Mouse (Mus musculus) neural tube, embryonic 14.5 days (tissue): ENCODE data around the gene Cldnd1. TPM values are rescaled to one million over a fixed set of nuclear protein-coding genes. Genes with fewer than 3 reads are reported as not detected.

Experiments used
- ATAC-seq: fragments of 200-750 bp; cut with Nextera tagmentation; 2 replicates; pipeline ENCODE4 v1.8.0; 2017; ENCODE audit warnings: low read depth, mild to moderate bottlenecking, moderate TSS enrichment, moderate library complexity
- H3K27ac ChIP-seq: fragments of 300-500 bp; sonication (generic); 2 replicates; pipeline ENCODE4 v1.5.1; 2014; ENCODE audit warnings: low read depth, mild to moderate bottlenecking, control low read depth, low read length, moderate library complexity, mixed read lengths
- H3K27me3 ChIP-seq: fragments of 300-500 bp; sonication (generic); 2 replicates; pipeline ENCODE4 v1.6.1; 2014; ENCODE audit warnings: low read length; ENCODE audit not compliant: control insufficient read depth, insufficient read depth
- H3K36me3 ChIP-seq: fragments of 300-500 bp; sonication (generic); 2 replicates; pipeline ENCODE4 v1.6.1; 2014; ENCODE audit warnings: low read length, mixed read lengths; ENCODE audit not compliant: control insufficient read depth, insufficient read depth
- H3K4me1 ChIP-seq: fragments of 300-500 bp; sonication (generic); 2 replicates; pipeline ENCODE4 v1.6.1; 2014; ENCODE audit warnings: low read length; ENCODE audit not compliant: control insufficient read depth, insufficient read depth
- H3K4me2 ChIP-seq: fragments of 300-500 bp; sonication (generic); 2 replicates; pipeline ENCODE4 v1.6.1; 2014; ENCODE audit warnings: mild to moderate bottlenecking, low read depth, low read length, control low read depth
- H3K4me3 ChIP-seq: fragments of 300-500 bp; sonication (generic); 2 replicates; pipeline ENCODE4 v1.5.1; 2014; ENCODE audit warnings: low read depth, low read length, control low read depth, mixed read lengths
- H3K9ac ChIP-seq: fragments of 300-500 bp; sonication (generic); replicated peaks from 2 replicates; pipeline ENCODE4 v1.6.1; 2014; ENCODE audit warnings: low read depth, mild to moderate bottlenecking, control low read depth, low read length, mixed read lengths
- H3K9me3 ChIP-seq: fragments of 300-500 bp; sonication (generic); 2 replicates; pipeline ENCODE4 v1.6.1; 2016; ENCODE audit warnings: low read length; ENCODE audit not compliant: control insufficient read depth
- WGBS: fragments of 180-500 bp; shearing (Covaris S2); extraction: QIAGEN DNeasy Blood & Tissue Kit; methylation state at CpG from one replicate; pipeline ENCODE4 v1.1.7; 2014; 5-methylcytosine and 5-hydroxymethylcytosine counted together
- polyA plus RNA-seq: library from polyadenylated mRNA; unstranded; fragments of >200 nt; fragmentation: Nextera tagmentation; extraction: Ambion mirVana; gene quantifications from 2 replicates; pipeline ENCODE4 v1.2.1, GENCODE M21; 2014

The Cldnd1 gene
- 146 and 147 TPM in 2 replicates for polyA plus RNA-seq

- WGBS, result 3% methylated on average over 33 of the region's 35 CpGs
- Histone ChIP-seq H3K4me2 (peak within 1 kb of the TSS; percentile 60), H3K36me3 (peaks cover 19% of the 10 kb centered on the region), H3K27ac (peak within 1 kb of the TSS; percentile 84), H3K9ac (peak within 1 kb of the TSS; percentile 78), H3K4me1 (peaks cover 8% of the 10 kb centered on the region), H3K9me3 (no peaks in the 10 kb centered on the region), H3K27me3 (no peaks in the 10 kb centered on the region), H3K4me3 (peak within 1 kb of the TSS; percentile 69)
- peak; percentile 100 for ATAC-seq
Measured at GRCm38 (mm10) chr16:58727477-58728131, at the start of gene Cldnd1. TSS of gene Cldnd1 (plus strand) at chr16:58727910.

- 80% methylated on average over 7 of the region's 7 CpGs for WGBS
- Histone ChIP-seq H3K27me3 (no peaks in the 10 kb centered on the region), H3K36me3 (peaks cover 28% of the 10 kb centered on the region), H3K27ac (no peak overlapping the region), H3K4me1 (no peaks in the 10 kb centered on the region), H3K9me3 (no peaks in the 10 kb centered on the region), H3K9ac (no peak overlapping the region), H3K4me3 (no peak overlapping the region), H3K4me2 (no peak overlapping the region)
- ATAC-seq, result no peak
Measured at GRCm38 (mm10) chr16:58678660-58679059, 49.0 kb upstream of the Cldnd1 start.

GRCm38 (mm10) chr16:58682046-58682445, 45.7 kb upstream of the Cldnd1 start:
- Histone ChIP-seq H3K9ac (no peak overlapping the region), H3K4me2 (no peak overlapping the region), H3K36me3 (peaks cover 4% of the 10 kb centered on the region; the same call in 1 of the 2 replicates), H3K9me3 (no peaks in the 10 kb centered on the region), H3K4me3 (no peak overlapping the region), H3K4me1 (no peaks in the 10 kb centered on the region), H3K27ac (no peak overlapping the region), H3K27me3 (no peaks in the 10 kb centered on the region)
- 93% methylated on average over 6 of the region's 6 CpGs for WGBS
- no peak for ATAC-seq

- H3K27ac ChIP-seq, result no peak overlapping the region
- no peak overlapping the region for H3K9ac ChIP-seq
- no peaks in the 10 kb centered on the region for H3K9me3 ChIP-seq
- no peaks in the 10 kb centered on the region for H3K4me1 ChIP-seq
- no peaks in the 10 kb centered on the region for H3K27me3 ChIP-seq
- ATAC-seq, result no peak
- WGBS, result 84% methylated on average over 7 of the region's 7 CpGs
- no peak overlapping the region for H3K4me3 ChIP-seq
- no peak overlapping the region for H3K4me2 ChIP-seq
- peaks cover 3% of the 10 kb centered on the region; the same call in 1 of the 2 replicates for H3K36me3 ChIP-seq
Measured at GRCm38 (mm10) chr16:58682870-58683269, 44.8 kb upstream of the Cldnd1 start.

GRCm38 (mm10) chr16:58683911-58684310, 43.8 kb upstream of the Cldnd1 start:
- no peaks in the 10 kb centered on the region for H3K4me1 ChIP-seq
- no peaks in the 10 kb centered on the region for H3K27me3 ChIP-seq
- ATAC-seq, result no peak
- WGBS, result 94% methylated on average over 4 of the region's 4 CpGs
- no peak overlapping the region for H3K27ac ChIP-seq
- no peak overlapping the region for H3K4me2 ChIP-seq
- no peak overlapping the region for H3K4me3 ChIP-seq
- H3K9ac ChIP-seq, result no peak overlapping the region
- no peaks in the 10 kb centered on the region for H3K36me3 ChIP-seq
- no peaks in the 10 kb centered on the region for H3K9me3 ChIP-seq

- ATAC-seq, result no peak
- Histone ChIP-seq H3K4me2 (no peak overlapping the region), H3K27ac (no peak overlapping the region), H3K9ac (no peak overlapping the region), H3K4me3 (no peak overlapping the region), H3K9me3 (no peaks in the 10 kb centered on the region), H3K36me3 (no peaks in the 10 kb centered on the region), H3K27me3 (no peaks in the 10 kb centered on the region), H3K4me1 (no peaks in the 10 kb centered on the region)
Measured at GRCm38 (mm10) chr16:58684537-58684936, 43.2 kb upstream of the Cldnd1 start.

- H3K4me2 ChIP-seq, result no peak overlapping the region
- H3K27ac ChIP-seq, result no peak overlapping the region
- H3K36me3 ChIP-seq, result no peaks in the 10 kb centered on the region
- H3K27me3 ChIP-seq, result no peaks in the 10 kb centered on the region
- H3K4me1 ChIP-seq, result no peaks in the 10 kb centered on the region
- ATAC-seq, result no peak
- no peaks in the 10 kb centered on the region for H3K9me3 ChIP-seq
- H3K4me3 ChIP-seq, result no peak overlapping the region
- H3K9ac ChIP-seq, result no peak overlapping the region
- 84% methylated on average over 20 of the region's 20 CpGs for WGBS
Measured at GRCm38 (mm10) chr16:58685548-58686537, 41.9 kb upstream of the Cldnd1 start.

GRCm38 (mm10) chr16:58688534-58688933, 39.2 kb upstream of the Cldnd1 start:
- ATAC-seq, result no peak
- Histone ChIP-seq H3K4me2 (no peak overlapping the region), H3K9ac (no peak overlapping the region), H3K4me1 (no peaks in the 10 kb centered on the region), H3K27me3 (no peaks in the 10 kb centered on the region), H3K27ac (no peak overlapping the region), H3K4me3 (no peak overlapping the region), H3K9me3 (no peaks in the 10 kb centered on the region), H3K36me3 (no peaks in the 10 kb centered on the region)
- WGBS, result 95% methylated on average over 1 of the region's 1 CpGs
